Mouse (Mus musculus) left cerebral cortex, postnatal 4 days (tissue): Measurements from ENCODE around the gene Slx1b. TPM values are rescaled to one million over a fixed set of nuclear protein-coding genes. Genes with fewer than 3 reads are reported as not detected.
"Not testable (repeated sequence)": the region's sequence is repeated elsewhere in the genome, so short reads cannot be mapped to it uniquely, and the experiment has no call there.

Source experiments
- DNase-seq: peaks from one replicate; pipeline ENCODE4 v3.0.0-alpha.2; 2022
- intact Hi-C: fragments of 180-260 bp; cut with DNase I; formaldehyde crosslinking; loops from one replicate; pipeline ENCODE4 v1.15.1; 2025
- total RNA-seq, 2 experiments: library from RNA; stranded (reverse); gene quantifications; 2 replicates each; pipeline ENCODE4 v1.2.3; 2021

Slx1b gene
- total RNA-seq, 2 experiments from 2014 or later, result 25.4 to 26.5 TPM

DNA sequence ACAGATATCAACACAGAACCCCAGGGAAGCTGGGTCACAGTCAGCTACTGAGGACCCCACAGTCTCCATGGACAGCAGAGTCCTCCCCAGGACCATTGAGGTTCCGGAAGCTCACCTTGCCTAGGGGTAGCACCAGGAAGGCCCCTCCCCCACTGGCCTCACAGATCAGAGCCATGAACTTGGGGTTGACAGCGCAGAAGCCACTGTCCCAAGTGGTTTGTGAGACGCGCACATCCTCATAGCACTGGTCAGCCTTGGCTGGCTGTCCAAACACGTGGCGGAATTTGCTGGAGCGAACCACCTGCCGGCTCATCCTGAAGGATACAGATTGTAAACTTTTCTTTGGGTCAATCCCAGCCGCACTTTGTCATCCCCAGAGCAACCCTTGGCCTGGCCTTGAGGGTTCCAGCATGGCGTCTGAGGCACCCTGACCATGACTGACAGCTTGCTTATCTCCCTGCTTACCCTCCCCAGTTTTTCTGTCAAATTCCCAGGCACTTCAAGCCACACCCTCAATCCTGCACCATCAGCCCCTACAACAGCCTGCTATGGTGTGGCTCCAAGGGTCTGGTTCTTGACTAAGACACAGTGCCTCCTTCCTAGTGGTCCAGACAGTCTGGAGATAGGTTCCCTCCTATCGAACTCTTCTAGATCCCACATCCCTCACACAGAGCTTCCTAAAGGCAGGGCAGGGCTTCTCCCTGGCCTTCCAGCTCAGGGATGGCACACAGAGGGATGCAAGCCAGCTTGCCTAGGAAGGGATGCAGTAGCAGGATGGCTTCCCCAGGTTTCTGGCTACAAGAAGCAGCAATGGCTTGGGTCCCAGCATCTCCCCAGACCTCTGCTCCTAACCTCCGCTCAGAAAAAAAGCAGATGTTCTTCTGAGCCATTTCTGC lies 7.5 kb upstream of the Slx1b start:
- intact Hi-C loops, result loop anchor here (5.0 kb wide), 1 partner anchor 54 kb away; the partner anchor contains the start of gene Mapk3
- no peak for DNase-seq

DNA sequence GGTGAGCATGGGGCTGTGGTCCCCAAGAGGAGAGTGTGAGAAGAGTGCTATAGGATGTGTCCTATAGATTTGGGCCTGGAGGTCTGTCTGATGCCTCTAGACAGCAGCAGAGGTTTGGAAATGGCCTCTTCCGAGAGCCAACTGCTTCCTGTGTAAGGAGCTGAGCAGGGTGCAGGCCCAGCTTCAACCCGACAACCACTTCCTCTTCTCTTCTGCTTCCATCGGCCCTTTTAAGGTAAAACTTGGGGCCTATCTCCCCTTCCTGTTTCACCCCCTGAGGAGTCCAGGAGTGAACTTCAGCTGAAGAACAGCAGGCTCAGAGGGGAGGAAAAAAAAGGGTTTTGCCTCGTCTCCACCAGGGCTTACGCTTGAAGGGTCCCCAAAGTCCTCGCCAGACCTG lies 6.8 kb upstream of the Slx1b start:
- intact Hi-C loops, result loop anchor here (5.0 kb wide), 1 partner anchor 55 kb away; the partner anchor contains the start of gene Mapk3

DNA sequence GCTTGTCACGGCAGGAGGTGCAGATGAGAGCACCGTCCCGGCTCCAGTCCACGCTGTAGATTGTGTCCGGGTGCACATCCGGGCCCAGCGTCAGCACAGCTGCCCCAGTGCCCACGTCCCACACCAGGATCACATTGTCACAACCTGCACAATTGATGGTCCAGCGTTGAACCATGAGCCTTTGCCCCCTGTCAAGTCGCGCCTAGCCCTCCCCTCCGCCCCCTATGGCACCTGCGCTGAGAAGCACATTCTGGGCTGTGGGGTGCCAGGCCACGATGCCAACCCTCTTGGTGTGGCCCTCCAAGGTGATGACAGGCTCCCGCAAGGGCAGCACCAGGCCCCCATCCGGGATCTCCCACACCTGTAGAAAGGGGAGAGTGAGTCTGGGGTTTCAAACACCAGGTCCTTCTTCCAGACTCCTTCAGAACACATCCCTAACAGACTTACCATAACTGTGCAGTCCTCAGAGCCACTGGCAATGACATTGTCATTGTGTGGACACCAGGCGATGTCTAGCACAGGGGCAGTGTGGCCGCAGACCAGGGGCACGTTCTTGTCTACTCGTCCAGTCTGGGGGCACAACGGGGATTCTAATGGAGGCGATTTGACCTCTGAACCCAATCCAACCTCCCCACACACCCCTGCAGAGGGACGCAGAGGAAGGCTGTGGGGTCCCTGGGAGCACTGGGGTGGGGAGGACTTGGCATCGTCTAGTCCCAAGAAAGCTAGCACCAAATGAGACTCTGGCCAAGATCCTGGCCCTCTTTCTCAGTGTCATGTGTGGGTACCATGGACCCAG lies 6.2 kb upstream of the Slx1b start:
- intact Hi-C loops, result loop anchor here (5.0 kb wide), 1 partner anchor 56 kb away; the partner anchor contains the start of gene Mapk3
- no peak for DNase-seq

More for the DNA sequence above, 6.8 kb upstream of the Slx1b start:
- no peak for DNase-seq

DNA sequence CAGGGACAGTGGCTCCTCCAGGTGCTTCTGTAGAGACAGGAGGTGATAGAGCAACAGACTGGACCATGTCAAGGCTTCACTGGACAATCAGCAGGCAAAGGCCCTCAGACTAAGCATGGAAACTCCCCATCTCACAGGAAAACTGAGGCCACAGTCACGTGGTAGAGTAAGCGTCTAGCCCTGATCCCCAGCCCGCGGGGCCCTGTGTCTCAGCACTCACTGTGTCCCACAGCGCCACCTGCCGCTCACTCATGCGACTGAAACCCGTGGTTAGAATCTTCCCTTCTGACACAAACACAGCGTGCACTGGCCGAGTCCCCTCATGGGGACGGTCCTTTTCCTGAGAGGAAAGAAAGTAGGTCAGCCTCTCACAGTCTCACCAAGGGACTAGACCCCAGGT lies 5.5 kb upstream of the Slx1b start:
- intact Hi-C loops, result loop anchor here (5.0 kb wide), 1 partner anchor 56 kb away; the partner anchor contains the start of gene Mapk3
- DNase-seq, result peak; percentile 91

DNA sequence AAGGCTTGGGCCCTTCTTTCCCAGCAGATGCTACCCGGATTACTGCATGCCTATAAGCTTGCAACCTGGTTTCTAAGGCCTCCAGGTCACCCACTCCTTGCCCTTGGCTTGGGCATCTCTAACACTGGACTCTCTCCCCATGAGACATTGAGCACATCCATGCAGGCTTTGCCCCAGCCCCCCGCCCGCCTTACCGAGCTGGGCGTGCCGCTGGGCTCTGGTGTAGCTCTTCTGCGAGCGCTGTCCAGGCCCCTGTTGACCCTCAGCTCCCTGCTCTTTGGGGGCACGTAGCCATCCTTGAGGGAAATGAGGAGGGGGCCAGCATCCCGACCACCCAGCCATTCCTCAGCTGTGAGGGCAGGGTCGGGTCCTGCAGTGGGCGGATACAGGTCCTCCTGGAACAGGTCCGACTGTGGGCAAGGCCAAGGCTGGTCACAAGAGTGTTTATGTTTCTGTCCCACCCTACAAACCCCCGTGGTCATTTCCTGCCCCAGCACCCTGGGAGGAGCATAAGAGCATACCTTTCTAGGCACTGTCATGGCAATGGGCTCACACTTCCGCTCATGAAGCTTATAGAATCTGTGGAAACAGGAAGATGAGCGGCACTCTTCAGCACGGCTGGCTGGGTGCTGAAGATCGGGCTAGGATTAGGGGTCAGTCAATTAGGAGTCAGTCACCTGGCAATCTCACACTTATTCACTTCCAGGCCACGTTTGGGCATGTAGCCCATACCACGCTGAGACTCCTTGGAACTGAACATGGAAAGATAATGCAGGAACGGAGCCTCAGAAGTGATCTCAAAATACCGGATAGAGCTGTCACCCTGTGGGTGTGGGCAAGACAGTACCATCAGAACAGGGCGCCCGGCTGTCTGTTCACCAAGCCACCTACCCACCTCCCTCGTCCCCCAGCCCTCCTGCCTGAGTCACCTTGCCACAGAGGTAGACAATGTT lies 4.8 kb upstream of the Slx1b start:
- intact Hi-C loops, result loop anchor here (5.0 kb wide), 1 partner anchor 57 kb away; the partner anchor contains the start of gene Mapk3
- DNase-seq, result no peak

DNA sequence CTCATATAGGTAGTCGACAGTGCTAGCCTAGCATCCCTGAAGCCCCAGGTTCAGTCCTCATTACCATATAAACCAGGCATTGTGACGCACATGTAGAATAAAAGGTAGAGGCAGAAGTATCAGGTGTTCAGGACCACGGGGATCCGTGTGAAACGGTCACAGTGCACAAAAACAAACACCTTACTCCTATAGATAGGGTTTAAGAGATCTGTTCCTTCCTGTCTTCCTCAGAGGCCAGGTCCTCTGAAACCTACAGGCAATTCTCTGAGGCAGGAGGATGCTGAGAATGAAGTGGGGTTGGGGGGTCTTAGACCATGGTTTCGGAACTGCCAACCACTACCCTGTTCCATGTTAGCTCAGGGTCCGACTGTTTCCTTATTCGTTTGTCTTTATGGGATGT lies 2.3 kb upstream of the Slx1b start:
- intact Hi-C loops, result no loop called here

DNA sequence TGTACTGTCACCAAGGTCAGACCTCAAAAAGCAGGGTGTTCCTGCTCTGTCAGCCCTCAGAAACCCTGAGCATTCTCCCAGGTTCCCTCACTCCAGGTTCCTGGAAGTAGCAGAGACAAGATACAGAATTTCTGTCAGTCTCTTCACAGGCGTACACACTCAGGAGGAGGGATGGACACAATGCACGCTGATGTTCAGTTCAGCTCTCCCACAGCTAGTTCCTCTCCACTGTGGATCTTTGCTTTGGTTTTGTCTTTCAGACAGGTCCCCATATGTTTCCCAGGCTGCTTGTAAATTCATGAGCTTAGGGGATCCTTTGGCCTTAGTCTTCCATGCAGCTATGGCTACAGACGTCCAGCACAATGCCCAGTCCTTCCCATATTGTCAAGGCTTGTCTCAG lies 1.3 kb upstream of the Slx1b start:
- no peak for DNase-seq
- intact Hi-C loops, result no loop called here

More for the DNA sequence above, 2.3 kb upstream of the Slx1b start:
- no peak for DNase-seq

DNA sequence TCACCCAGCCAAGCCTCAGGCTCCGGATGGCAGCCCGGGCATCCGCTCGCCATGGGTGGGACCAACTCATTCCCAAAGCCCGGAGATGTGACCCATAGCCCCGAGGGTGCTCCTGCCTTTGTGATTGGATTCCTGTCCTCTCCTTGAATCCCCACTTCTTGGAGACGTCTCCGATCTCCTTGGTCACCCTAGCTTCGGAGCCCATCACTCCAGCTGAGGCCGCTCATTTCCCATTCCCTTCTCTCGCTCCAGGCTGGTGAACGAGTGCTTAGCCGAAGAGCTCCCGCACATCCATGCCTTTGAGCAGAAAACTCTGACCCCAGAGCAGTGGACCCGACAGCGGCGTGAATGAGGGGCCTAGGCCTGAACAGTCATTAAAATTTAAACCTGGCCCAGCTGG lies 719 bp upstream of the Slx1b start:
- no peak for DNase-seq
- intact Hi-C loops, result no loop called here

DNA sequence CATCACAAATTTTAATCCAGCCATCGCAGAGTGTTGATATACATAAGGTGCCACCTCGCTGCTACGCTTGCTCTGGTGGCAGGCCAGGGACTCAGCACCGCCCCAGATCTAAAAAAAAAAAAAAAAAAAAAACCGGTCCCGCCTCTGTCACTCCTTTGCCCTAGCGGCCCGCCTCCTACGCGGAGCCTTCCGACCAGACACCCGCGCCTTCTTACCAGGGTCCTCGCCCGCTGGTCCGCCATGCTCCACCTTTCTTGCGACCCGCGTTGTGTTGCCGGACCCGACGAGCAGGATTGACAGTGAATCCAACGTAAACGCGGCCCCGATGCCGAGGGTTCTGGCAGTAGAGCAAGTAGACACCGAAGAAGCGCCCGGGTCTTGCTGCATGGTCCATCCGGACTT lies 373 bp downstream of the Slx1b start, which contains the start of gene Bola2:
Gene Bola2 (plus strand): TSS at position 192 of the 402 bp plus-strand sequence.
- peak; percentile 68 for DNase-seq
- intact Hi-C loops, result no loop called here

DNA sequence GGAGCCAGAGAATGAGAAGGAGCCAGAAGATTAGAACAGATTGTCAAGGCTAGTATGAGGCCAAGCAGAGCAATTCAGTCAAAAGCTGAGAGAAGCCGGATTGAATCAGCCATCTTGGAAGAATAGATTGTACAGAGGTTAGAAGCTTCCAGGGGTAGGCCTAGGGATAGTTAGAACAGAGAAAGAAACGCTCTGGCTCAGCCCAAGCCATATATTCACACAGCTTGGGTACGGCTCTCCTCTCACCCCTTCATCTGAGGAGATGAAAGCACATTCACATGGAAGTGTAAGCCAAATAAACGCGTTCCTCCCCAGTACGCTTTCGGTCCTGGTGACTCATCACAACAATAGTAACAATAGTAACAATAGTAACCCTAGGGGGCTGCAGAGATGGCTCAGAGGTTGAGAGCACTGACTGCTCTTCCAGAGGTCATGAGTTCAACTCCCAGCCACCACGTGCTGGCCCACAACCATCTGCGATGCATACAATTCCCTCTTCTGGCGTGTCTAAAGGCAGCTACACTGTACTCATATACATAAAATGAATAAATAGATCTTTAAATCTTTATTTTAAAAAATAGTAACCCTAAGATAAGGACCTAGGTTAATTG lies 1.0 kb downstream of the Slx1b start:
- intact Hi-C loops, result no loop called here
- DNase-seq, result no peak

DNA sequence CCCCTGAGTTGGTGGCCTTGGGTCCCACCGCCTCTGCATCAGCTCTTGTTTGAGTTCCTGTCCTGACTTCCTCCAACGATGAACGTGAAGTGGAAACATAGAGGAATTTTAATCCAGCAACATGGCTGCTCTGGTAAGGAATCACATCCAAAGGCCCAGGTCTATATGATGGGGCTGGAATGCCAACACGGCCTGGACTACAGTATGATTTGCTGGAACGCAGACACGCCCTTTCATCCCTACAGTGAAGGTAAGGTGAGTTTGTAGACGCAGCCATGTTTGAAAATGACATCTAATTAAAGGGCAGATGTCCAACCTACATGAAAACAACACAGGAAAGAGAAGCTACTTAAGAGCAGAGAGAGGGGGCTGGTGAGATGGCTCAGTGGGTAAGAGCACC lies 1.8 kb downstream of the Slx1b start:
- intact Hi-C loops, result no loop called here
- DNase-seq, result no peak

DNA sequence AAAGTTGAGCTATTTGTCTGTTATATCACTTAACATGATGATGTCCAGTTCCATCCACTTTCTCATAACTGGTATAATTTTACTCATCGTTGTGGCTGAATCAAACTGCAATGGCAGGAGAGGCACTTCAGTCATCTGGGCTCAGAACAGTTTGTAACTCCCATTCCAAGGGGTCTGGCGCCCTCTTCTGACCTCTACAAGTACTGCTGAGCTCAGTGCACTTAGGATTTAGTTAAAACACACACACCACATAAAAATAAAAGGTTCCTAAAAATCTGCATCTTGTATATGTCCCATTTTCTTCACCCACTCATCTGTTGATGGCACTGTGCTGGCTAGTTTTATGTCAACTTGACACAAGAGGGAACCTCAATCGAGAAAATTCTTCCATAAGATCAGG lies 2.3 kb downstream of the Slx1b start:
- peak; percentile 82 for DNase-seq
- intact Hi-C loops, result no loop called here

DNA sequence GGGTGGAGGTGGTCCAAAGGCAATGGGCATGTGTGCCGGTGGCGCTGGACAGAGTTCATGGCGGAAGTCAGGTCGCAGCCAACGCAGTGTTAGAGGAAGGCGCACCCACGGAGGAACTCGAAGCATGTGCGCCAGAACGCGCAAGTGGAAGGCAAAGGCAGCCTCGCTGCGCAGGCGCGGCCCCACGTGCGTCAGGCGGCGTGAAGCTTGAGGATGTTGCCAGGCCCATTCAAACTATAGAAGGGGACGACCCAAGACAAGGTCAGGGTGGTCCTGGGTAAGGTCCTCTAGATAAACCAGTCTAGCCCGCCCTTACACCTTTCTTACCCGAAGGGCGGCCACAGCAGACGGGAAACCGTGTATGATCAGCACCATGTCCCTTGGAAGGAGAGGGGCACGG lies 3.2 kb downstream of the Slx1b start:
- no peak for DNase-seq
- intact Hi-C loops, result no loop called here

DNA sequence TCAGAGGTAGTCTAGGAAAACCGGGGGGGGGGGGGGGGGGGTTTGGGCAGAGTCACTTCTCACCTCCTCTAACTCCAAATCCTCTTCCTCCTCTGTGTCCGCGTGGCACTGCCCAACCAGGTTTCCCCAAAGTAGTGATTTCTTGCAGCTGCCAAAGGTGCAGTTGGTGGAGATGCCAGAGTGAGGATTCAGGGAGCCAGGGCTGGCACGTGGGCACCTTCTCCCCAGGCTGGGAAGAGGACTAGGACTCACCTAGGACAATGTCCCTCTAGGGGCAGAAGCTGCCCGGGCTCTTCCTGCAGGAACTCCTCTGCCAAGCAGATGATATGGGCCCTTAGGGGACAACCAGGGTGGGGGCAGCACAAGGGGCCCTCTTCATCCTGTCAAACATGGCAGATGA lies 3.9 kb downstream of the Slx1b start:
- intact Hi-C loops, result no loop called here
- no peak for DNase-seq

DNA sequence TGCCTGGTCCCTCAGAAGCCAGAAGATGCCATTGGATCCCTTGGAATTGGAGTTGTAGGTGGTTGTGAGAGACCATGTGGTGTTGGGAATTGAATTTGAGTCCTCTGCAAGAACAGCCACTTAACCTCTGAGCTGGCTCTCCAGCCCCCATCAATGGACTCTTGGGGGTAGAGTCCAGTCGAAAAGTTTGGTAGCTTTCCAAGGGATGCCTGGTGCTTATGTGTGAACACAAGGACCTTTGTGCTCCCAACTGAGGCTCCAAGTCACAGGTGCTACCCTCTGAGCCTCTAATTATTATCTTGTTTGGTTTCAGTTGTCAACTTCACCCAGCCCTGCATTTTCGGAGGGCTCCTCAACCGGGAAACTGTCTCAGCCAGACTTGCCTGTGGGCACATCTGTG lies 4.8 kb downstream of the Slx1b start:
- no peak for DNase-seq
- intact Hi-C loops, result no loop called here

DNA sequence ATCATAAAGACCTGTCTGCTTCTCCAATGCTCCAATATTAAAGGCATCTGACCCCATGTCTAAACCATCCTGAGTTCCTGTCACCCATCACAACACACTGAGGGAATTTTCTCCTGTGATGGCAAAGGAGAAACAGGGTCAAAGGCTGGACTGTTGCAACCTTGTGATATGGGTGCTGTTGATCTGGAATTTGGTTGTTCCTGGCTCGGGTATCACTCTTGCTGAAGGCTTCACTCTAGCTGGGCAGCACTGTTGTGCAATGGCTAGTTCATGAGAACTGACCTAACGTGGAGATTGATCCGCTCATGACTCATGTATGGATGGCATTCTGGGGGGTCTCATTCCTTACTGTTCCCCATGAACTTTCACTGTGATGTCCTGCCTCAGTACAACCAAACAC lies 6.6 kb downstream of the Slx1b start:
- intact Hi-C loops, result no loop called here

DNA sequence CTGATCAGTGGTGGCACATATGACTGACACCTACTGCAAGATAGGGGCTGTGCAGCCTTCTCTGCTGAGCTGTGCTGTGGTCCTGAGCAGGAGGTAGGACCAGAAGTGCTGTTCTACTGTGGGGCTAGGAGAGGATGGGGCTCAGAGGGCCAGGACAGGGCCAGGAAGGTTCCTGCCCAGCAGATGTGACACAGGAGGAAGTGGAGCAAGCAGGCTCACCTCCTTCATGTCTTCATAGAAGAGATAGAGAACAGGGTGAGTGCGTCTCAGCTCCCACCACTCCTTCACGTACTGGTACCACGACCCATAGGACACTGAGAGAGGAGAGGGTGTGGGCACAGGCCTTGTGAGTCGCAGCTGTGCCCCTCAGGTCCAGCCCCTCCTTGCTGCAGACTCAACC lies 7.4 kb downstream of the Slx1b start:
- DNase-seq, intact Hi-C loops: not testable (repeated sequence)

More for the DNA sequence above, 6.6 kb downstream of the Slx1b start:
- no peak for DNase-seq

DNA sequence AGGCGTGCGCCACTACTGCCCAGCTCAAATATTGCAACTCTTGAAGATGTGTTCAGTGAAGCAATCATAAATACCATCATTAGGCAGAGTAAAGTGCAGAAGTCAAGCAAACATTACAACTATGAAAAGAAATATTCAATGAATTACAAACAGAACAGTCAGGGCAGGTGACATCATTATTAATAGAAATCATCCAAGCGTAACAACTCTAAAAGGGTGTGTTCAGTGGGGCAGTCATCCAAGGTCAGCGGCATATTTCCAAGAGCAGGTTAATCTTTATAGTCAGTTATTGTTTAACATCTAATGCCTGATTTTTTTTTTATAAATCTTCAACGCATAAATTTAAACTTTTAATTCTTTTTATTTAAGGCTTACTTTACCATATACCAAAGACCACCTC lies 14.4 kb downstream of the Slx1b start:
- no peak for DNase-seq
- intact Hi-C loops, result no loop called here

DNA sequence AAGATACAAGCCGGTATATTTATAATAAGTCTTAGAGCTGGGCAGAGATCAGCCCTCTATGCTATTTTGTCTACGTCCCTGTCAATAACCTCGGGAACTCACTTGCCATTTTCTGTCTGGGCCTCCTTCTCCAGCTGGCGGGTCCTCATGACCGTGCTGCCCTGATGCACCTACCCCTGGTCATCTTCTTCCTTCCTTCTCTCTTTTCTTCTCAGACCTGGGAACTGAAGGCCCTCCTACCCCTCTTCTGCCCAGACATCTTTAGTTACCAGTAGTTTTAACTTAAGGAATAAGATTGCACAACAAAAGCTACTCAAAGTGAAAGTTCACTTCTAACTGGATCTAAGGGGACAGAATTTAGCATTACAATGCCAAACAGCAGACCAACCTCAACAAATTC lies 15.9 kb downstream of the Slx1b start:
- no peak for DNase-seq
- intact Hi-C loops, result no loop called here
